8 mouse cellular contexts compared by ENCODE assay signal in genomic region chr16:92457594-92457993, GRCm38 (mm10). TPM values are rescaled to one million over a fixed set of nuclear protein-coding genes. Genes with fewer than 3 reads are reported as not detected.
DNase-seq lines count a peak whose midpoint lies in the region; ATAC-seq and TF ChIP-seq lines count a peak whose summit lies in the region.

No protein-coding gene starts in this region.

- no peak for TF ChIP-seq POLR2A in thymus, adult 2 months (IDR thresholded peaks at IDR 0.05; ENCODE audit: control insufficient read depth, extremely low read depth, insufficient read depth, low read length, poor library complexity)
- TF ChIP-seq POLR2A in testis, adult 2 months (IDR thresholded peaks at IDR 0.05; ENCODE audit: control insufficient read depth, low read depth, low read length): no peak

- TF ChIP-seq CTCF in thymus, adult 2 months (IDR thresholded peaks at IDR 0.05; ENCODE audit: borderline replicate concordance, control insufficient read depth, extremely low read depth, insufficient read depth, low read length, poor library complexity): peak; percentile 61; the same call in 1 of the 2 replicates
- TF ChIP-seq CTCF in testis, adult 2 months (IDR thresholded peaks at IDR 0.05; ENCODE audit: control insufficient read depth, insufficient read depth, insufficient replicate concordance, low read depth, low read length): peak; percentile 93

- H3K4me1 ChIP-seq in thymus, adult 2 months (replicated peaks; ENCODE audit: control insufficient read depth, insufficient read depth, low read length): peaks cover 4% of the 10 kb centered on the region
- H3K4me1 ChIP-seq in midbrain, embryonic 16.5 days (ENCODE audit: control insufficient read depth, insufficient read depth, low read length): no peaks in the 10 kb centered on the region; the same call in 1 of the 2 replicates
- H3K4me1 ChIP-seq in testis, adult 2 months (ENCODE audit: control insufficient read depth, insufficient read depth, low read length): no peaks in the 10 kb centered on the region; the same call in 1 of the 2 replicates

- H3K9me3 ChIP-seq in midbrain, embryonic 16.5 days (replicated peaks; ENCODE audit: control insufficient read depth, low read length, poor library complexity, severe bottlenecking): no peaks in the 10 kb centered on the region

- ATAC-seq in common myeloid progenitor, adult 5-6 weeks (replicated peaks; ENCODE audit: low read depth, poor library complexity, severe bottlenecking): peak; percentile 90
- ATAC-seq in midbrain, embryonic 16.5 days: peak; percentile 52

- no peak overlapping the region for H3K4me3 ChIP-seq in thymus, adult 2 months (ENCODE audit: control insufficient read depth, insufficient read depth, low read length)
- no peak overlapping the region for H3K4me3 ChIP-seq in midbrain, embryonic 16.5 days (ENCODE audit: low read depth, low read length)
- no peak overlapping the region for H3K4me3 ChIP-seq in testis, adult 2 months (ENCODE audit: control insufficient read depth, low read depth, low read length)

- 52% methylated on average over 7 of the region's 7 CpGs for WGBS in thymus, adult 2 months
- WGBS in midbrain, embryonic 16.5 days: 17% methylated on average over 7 of the region's 7 CpGs

- DNase-seq in thymus, adult 2 months: peak; percentile 38
- DNase-seq in thymus, adult 18-20 months: no peak
- peak; percentile 71 for DNase-seq in heart, adult 8-10 months (ENCODE audit: low spot score)
- DNase-seq in kidney, adult 11 months: peak; percentile 28
- DNase-seq in liver: peak; percentile 71

- H3K27ac ChIP-seq in thymus, adult 2 months (ENCODE audit: control insufficient read depth, insufficient read depth, low read length): no peak overlapping the region
- no peak overlapping the region for H3K27ac ChIP-seq in midbrain, embryonic 16.5 days (ENCODE audit: low read length)
- H3K27ac ChIP-seq in testis, adult 2 months (ENCODE audit: control insufficient read depth, insufficient read depth, low read depth, low read length): no peak overlapping the region

- H3K9ac ChIP-seq in midbrain, embryonic 16.5 days (ENCODE audit: low read depth, low read length): no peak overlapping the region

- no peaks in the 10 kb centered on the region for H3K36me3 ChIP-seq in thymus, adult 2 months (ENCODE audit: control insufficient read depth, insufficient read depth, low read length)
- H3K36me3 ChIP-seq in midbrain, embryonic 16.5 days (ENCODE audit: control insufficient read depth, insufficient read depth, low read length): no peaks in the 10 kb centered on the region
- H3K36me3 ChIP-seq in testis, adult 2 months (ENCODE audit: control insufficient read depth, insufficient read depth, low read length): no peaks in the 10 kb centered on the region

- H3K4me2 ChIP-seq in midbrain, embryonic 16.5 days (ENCODE audit: low read length): no peak overlapping the region

- no peaks in the 10 kb centered on the region for H3K27me3 ChIP-seq in thymus, adult 2 months (ENCODE audit: control insufficient read depth, insufficient read depth, low read length)
- no peaks in the 10 kb centered on the region for H3K27me3 ChIP-seq in midbrain, embryonic 16.5 days (ENCODE audit: control insufficient read depth, insufficient read depth, low read depth, low read length)
- no peaks in the 10 kb centered on the region for H3K27me3 ChIP-seq in testis, adult 2 months (ENCODE audit: control insufficient read depth, insufficient read depth, low read length)

RNA-seq across cellular contexts. Expression of gene Rcan1, which starts 13.1 kb away (rescaled TPM):
- polyA plus RNA-seq in thymus, adult 2 months (2012; rRNA removed): 10.7 and 13.8 TPM in 2 replicates
- total RNA-seq in common myeloid progenitor, adult 5-6 weeks (2017): 7.6 and 13.8 TPM in 2 replicates
- 100 to 1,000 TPM in 1 of 4 experiments, 10 to 100 TPM in 3; 51.0 to 123 (median 71.2) TPM for total RNA-seq in heart, adult 8-10 months (2022)
- polyA plus RNA-seq in midbrain, embryonic 16.5 days (2015; fragmentation: Nextera tagmentation; extraction: Ambion mirVana): 76.3 and 80.8 TPM in 2 replicates
- 10.0 and 11.6 TPM in 2 replicates for polyA plus RNA-seq in testis, adult 2 months (2012; rRNA removed)

RNA-seq across cellular contexts. Expression of gene Clic6, which starts 27.9 kb away (rescaled TPM):
- 0.09 and 0.22 TPM in 2 replicates for polyA plus RNA-seq in thymus, adult 2 months (2012; rRNA removed)
- not detected in 2 replicates for total RNA-seq in common myeloid progenitor, adult 5-6 weeks (2017)
- under 1 TPM; 0.34 to 0.63 (median 0.41) TPM for total RNA-seq in heart, adult 8-10 months (2022)
- polyA plus RNA-seq in midbrain, embryonic 16.5 days (2015; fragmentation: Nextera tagmentation; extraction: Ambion mirVana): 2.7 and 3.2 TPM in 2 replicates
- 1.1 and 1.2 TPM in 2 replicates for polyA plus RNA-seq in testis, adult 2 months (2012; rRNA removed)

Comparison
In these comparisons a context has a peak if more than half of its experiments do, and no peak if none do; other contexts are left out.
1. DNase-seq: peak in thymus, adult 2 months (single experiment), heart, adult 8-10 months (single experiment), kidney, adult 11 months (single experiment) and liver (single experiment); none in thymus, adult 18-20 months (0 of 2).